Mouse (Mus musculus): ENCODE results near the gene Cmtm4. TPM values are rescaled to one million over a fixed set of nuclear protein-coding genes. Genes with fewer than 3 reads are reported as not detected.
"Not testable (repeated sequence)": the region's sequence is repeated elsewhere in the genome, so short reads cannot be mapped to it uniquely, and the experiment has no call there.

The Cmtm4 gene
- polyA plus RNA-seq, 1 experiment, result 25.6 TPM

- 80% methylated on average over 11 of the region's 11 CpGs for WGBS
- Histone ChIP-seq H3K27me3 (ENCODE audit: control insufficient read depth, insufficient read depth, low read length) (no peaks in the 10 kb centered on the region), H3K4me1 (ENCODE audit: control insufficient read depth, insufficient read depth, insufficient read length, low read length) (no peaks in the 10 kb centered on the region), H3K27ac (ENCODE audit: insufficient read depth, low read depth, low read length) (no peak overlapping the region), H3K36me3 (ENCODE audit: control insufficient read depth, insufficient read depth, low read length) (no peaks in the 10 kb centered on the region), H3K4me3 (ENCODE audit: low read depth, low read length) (no peak overlapping the region)
- TF ChIP-seq POLR2A (IDR thresholded peaks at IDR 0.05; ENCODE audit: low read depth, low read length), result no peak
- TF ChIP-seq CTCF (IDR thresholded peaks at IDR 0.05; ENCODE audit: extremely low read depth, insufficient read length, insufficient replicate concordance, low read depth, low read length), result no peak
These were observed 90.6 kb downstream of the Cmtm4 start for GRCm38 (mm10) chr8:104304962-104305361.

- not testable (repeated sequence) for H3K27me3 ChIP-seq (ENCODE audit: control insufficient read depth, insufficient read depth, low read length); H3K27ac ChIP-seq (ENCODE audit: insufficient read depth, low read depth, low read length); H3K36me3 ChIP-seq (ENCODE audit: control insufficient read depth, insufficient read depth, low read length); H3K4me1 ChIP-seq (ENCODE audit: control insufficient read depth, insufficient read depth, insufficient read length, low read length); H3K4me3 ChIP-seq (ENCODE audit: low read depth, low read length)
- 96% methylated on average over 4 of the region's 4 CpGs for WGBS
These were observed 93.1 kb downstream of the Cmtm4 start for GRCm38 (mm10) chr8:104302536-104302935.

GRCm38 (mm10) chr8:104301577-104301976 is 94.0 kb downstream of the Cmtm4 start:
- H3K4me3 ChIP-seq (ENCODE audit: low read depth, low read length); H3K4me1 ChIP-seq (ENCODE audit: control insufficient read depth, insufficient read depth, insufficient read length, low read length); H3K36me3 ChIP-seq (ENCODE audit: control insufficient read depth, insufficient read depth, low read length); H3K27ac ChIP-seq (ENCODE audit: insufficient read depth, low read depth, low read length); H3K27me3 ChIP-seq (ENCODE audit: control insufficient read depth, insufficient read depth, low read length): not testable (repeated sequence)
- WGBS, result 34% methylated on average over 3 of the region's 3 CpGs

Other genes starting within 250 kb of the Cmtm4 start
- 3.0 and 7.4 TPM in 2 replicates for gene Bean1, start 225.4 kb downstream of the Cmtm4 start, polyA plus RNA-seq (2012; rRNA removed)
- gene Tk2, start 147.2 kb downstream of the Cmtm4 start, polyA plus RNA-seq (2012; rRNA removed), result 5.3 and 5.6 TPM in 2 replicates
- gene Cklf, start 144.9 kb downstream of the Cmtm4 start, polyA plus RNA-seq (2012; rRNA removed), result 0.94 and 1.0 TPM in 2 replicates
- gene Cmtm2a, start 102.6 kb downstream of the Cmtm4 start, polyA plus RNA-seq (2012; rRNA removed), result not detected in 2 replicates
- not detected in 2 replicates for gene Gm45711, start 85.7 kb downstream of the Cmtm4 start, polyA plus RNA-seq (2012; rRNA removed)
- 0.13 TPM in 1 of 2 replicates, not detected in the other for gene Cmtm1, start 85.7 kb downstream of the Cmtm4 start, polyA plus RNA-seq (2012; rRNA removed)
- not detected in 2 replicates for gene Gm11020, start 74.2 kb downstream of the Cmtm4 start, polyA plus RNA-seq (2012; rRNA removed)
- not detected in 2 replicates for gene Cmtm2b, start 73.6 kb downstream of the Cmtm4 start, polyA plus RNA-seq (2012; rRNA removed)
- 21.3 and 23.8 TPM in 2 replicates for gene Cmtm3, start 56.4 kb downstream of the Cmtm4 start, polyA plus RNA-seq (2012; rRNA removed)
- gene Dync1li2, start 47.2 kb upstream of the Cmtm4 start, polyA plus RNA-seq (2012; rRNA removed), result 3.9 and 4.4 TPM in 2 replicates
- 0.06 TPM in 1 of 2 replicates, not detected in the other for gene Terb1, start 114.1 kb upstream of the Cmtm4 start, polyA plus RNA-seq (2012; rRNA removed)
- 1.4 and 3.0 TPM in 2 replicates for gene Nae1, start 138.8 kb upstream of the Cmtm4 start, polyA plus RNA-seq (2012; rRNA removed)
- 0.98 and 2.1 TPM in 2 replicates for gene Car7, start 138.9 kb upstream of the Cmtm4 start, polyA plus RNA-seq (2012; rRNA removed)
- 1.9 and 5.8 TPM in 2 replicates for gene Pdp2, start 195.6 kb upstream of the Cmtm4 start, polyA plus RNA-seq (2012; rRNA removed)
- gene Cdh16, start 228.6 kb upstream of the Cmtm4 start, polyA plus RNA-seq (2012; rRNA removed), result not detected in 2 replicates
- 4.7 and 5.2 TPM in 2 replicates for gene Rrad, start 235.5 kb upstream of the Cmtm4 start, polyA plus RNA-seq (2012; rRNA removed)
- gene Ciao2b, start 246.2 kb upstream of the Cmtm4 start, polyA plus RNA-seq (2012; rRNA removed), result 35.2 and 56.7 TPM in 2 replicates